ENCODE assay signal across 18 mouse cellular contexts in the genomic region with DNA sequence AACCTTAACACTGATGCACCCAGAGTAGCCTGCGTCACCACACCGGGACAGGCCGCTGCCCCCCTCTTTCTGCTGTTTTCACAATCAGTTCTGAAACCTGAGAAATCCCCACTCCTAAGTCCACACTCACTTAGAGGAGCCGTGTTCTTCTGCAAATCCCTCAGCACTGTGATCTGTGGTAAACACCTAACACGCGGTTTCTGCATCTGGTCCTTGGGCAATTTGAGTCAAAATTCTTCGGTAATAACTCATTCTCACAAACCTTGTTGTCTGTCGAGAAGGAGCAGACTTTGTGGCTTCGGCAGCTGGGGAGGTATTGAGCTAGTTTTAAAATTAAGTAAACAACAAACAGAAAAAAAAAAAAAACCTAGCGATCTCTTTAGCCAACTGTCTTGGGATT. TPM values are rescaled to one million over a fixed set of nuclear protein-coding genes. Genes with fewer than 3 reads are reported as not detected.
"Had no signal": no experiment of that assay in that cellular context is flagged by ENCODE, and none has a peak within 500 bp of the region (broad histone marks: within the 10 kb centered on the region; RNA-seq: fewer than 3 reads in every experiment).

No protein-coding gene starts in this region.

- H3K4me3 ChIP-seq: kidney, embryonic 15.5 days; limb, embryonic 10.5 days; liver, embryonic 13.5 days; lung, embryonic 15.5 days had no signal

- H3K9ac ChIP-seq: kidney, embryonic 15.5 days; liver, embryonic 13.5 days; liver, postnatal 0 days; lung, embryonic 15.5 days had no signal

- H3K27ac ChIP-seq: kidney, embryonic 15.5 days; limb, embryonic 10.5 days; liver, embryonic 13.5 days; lung, embryonic 15.5 days; macrophage had no signal

- H3K4me1 ChIP-seq: kidney, embryonic 15.5 days; limb, embryonic 10.5 days; lung, embryonic 15.5 days had no signal

- H3K27me3 ChIP-seq: kidney, embryonic 15.5 days; liver, embryonic 13.5 days; lung, embryonic 15.5 days had no signal

- DNase-seq: kidney, adult 2 months; kidney, postnatal 14 days; liver, embryonic 13.5 days; liver, postnatal 0 days; lung, postnatal 14 days; midbrain, embryonic 14.5 days; right cerebral cortex, postnatal 4 days; thymus, postnatal 36 days had no signal

- ATAC-seq: liver, postnatal 0 days had no signal

- H3K9me3 ChIP-seq: kidney, embryonic 15.5 days; limb, embryonic 10.5 days; liver, embryonic 13.5 days; lung, embryonic 15.5 days had no signal

- H3K4me2 ChIP-seq: kidney, embryonic 15.5 days; liver, embryonic 13.5 days; lung, embryonic 15.5 days had no signal

- H3K36me3 ChIP-seq: kidney, embryonic 15.5 days; limb, embryonic 10.5 days; liver, embryonic 13.5 days; lung, embryonic 15.5 days had no signal

RNA-seq across cellular contexts. Expression of gene Cpb2, which starts 49.2 kb away (rescaled TPM):
- total RNA-seq: layer of hippocampus, adult 8-10 months; layer of hippocampus, postnatal 14 days; left cerebral cortex, adult 18-20 months; left cerebral cortex, postnatal 10 days had no signal
- polyA plus RNA-seq: large intestine, adult 2 months; limb, embryonic 10.5 days; limb, embryonic 14.5 days; lung, embryonic 15.5 days; macrophage; midbrain, embryonic 14.5 days had no signal
